Mouse (Mus musculus) yolk sac, embryonic 10.5 days (tissue): Measurements from ENCODE around the gene Gbf1.

Experiments
- DNase-seq: peaks from one replicate; pipeline ENCODE4 v3.0.0-alpha.2; 2017; ENCODE audit warnings: low spot score

Gene Gbf1

GRCm38 (mm10) chr19:46302551-46302950 is 150.2 kb downstream of the Gbf1 start:
- DNase-seq: no peak

GRCm38 (mm10) chr19:46303251-46304215 is 151.2 kb downstream of the Gbf1 start:
- no peak for DNase-seq

- peak; percentile 95 for DNase-seq
Observed at GRCm38 (mm10) chr19:46304216-46304841, 152.0 kb downstream of the Gbf1 start, which contains the start of gene Nfkb2. Nfkb2 (plus strand) TSS chr19:46304320.

- no peak for DNase-seq
Observed at GRCm38 (mm10) chr19:46304908-46305333, 152.6 kb downstream of the Gbf1 start.

- DNase-seq: peak; percentile 89
Observed at GRCm38 (mm10) chr19:46305432-46306267, 153.3 kb downstream of the Gbf1 start.

- no peak for DNase-seq
Observed at GRCm38 (mm10) chr19:46306268-46306610, 153.9 kb downstream of the Gbf1 start.

GRCm38 (mm10) chr19:46306751-46307289 is 154.5 kb downstream of the Gbf1 start:
- DNase-seq: no peak

- DNase-seq: no peak
Observed at GRCm38 (mm10) chr19:46307781-46308180, 155.5 kb downstream of the Gbf1 start.

GRCm38 (mm10) chr19:46308303-46308702 is 156.0 kb downstream of the Gbf1 start:
- DNase-seq: no peak

- peak; percentile 70 for DNase-seq
Observed at GRCm38 (mm10) chr19:46308706-46309435, 156.6 kb downstream of the Gbf1 start.

GRCm38 (mm10) chr19:46309651-46310305 is 157.5 kb downstream of the Gbf1 start:
- no peak for DNase-seq

- DNase-seq: no peak
Observed at GRCm38 (mm10) chr19:46310312-46310865, 158.1 kb downstream of the Gbf1 start.

GRCm38 (mm10) chr19:46311341-46311740 is 159.0 kb downstream of the Gbf1 start:
- no peak for DNase-seq

- no peak for DNase-seq
Observed at GRCm38 (mm10) chr19:46312566-46312965, 160.3 kb downstream of the Gbf1 start.

- DNase-seq: no peak
Observed at GRCm38 (mm10) chr19:46313116-46313515, 160.8 kb downstream of the Gbf1 start.

- no peak for DNase-seq
Observed at GRCm38 (mm10) chr19:46313591-46313990, 161.3 kb downstream of the Gbf1 start.

- peak; percentile 26 for DNase-seq
Observed at GRCm38 (mm10) chr19:46314151-46314601, 161.9 kb downstream of the Gbf1 start.

- no peak for DNase-seq
Observed at GRCm38 (mm10) chr19:46314872-46315742, 162.8 kb downstream of the Gbf1 start.
